Mouse (Mus musculus) testis, adult 2 months (tissue): ENCODE data around the gene Mavs.

ENCODE experiments used
- CTCF ChIP-seq: fragments of 200-500 bp; IDR thresholded peaks from 2 replicates; pipeline ENCODE4 v1.5.1; 2012; ENCODE audit warnings: low read depth, mild to moderate bottlenecking, inconsistent platforms, low read length, moderate library complexity; ENCODE audit not compliant: control insufficient read depth, insufficient read depth, insufficient replicate concordance
- POLR2A ChIP-seq: fragments of 200-500 bp; IDR thresholded peaks from 2 replicates; pipeline ENCODE4 v1.6.1; 2012; ENCODE audit warnings: low read depth, mild to moderate bottlenecking, inconsistent platforms, low read length, moderate library complexity; ENCODE audit not compliant: control insufficient read depth

DNA sequence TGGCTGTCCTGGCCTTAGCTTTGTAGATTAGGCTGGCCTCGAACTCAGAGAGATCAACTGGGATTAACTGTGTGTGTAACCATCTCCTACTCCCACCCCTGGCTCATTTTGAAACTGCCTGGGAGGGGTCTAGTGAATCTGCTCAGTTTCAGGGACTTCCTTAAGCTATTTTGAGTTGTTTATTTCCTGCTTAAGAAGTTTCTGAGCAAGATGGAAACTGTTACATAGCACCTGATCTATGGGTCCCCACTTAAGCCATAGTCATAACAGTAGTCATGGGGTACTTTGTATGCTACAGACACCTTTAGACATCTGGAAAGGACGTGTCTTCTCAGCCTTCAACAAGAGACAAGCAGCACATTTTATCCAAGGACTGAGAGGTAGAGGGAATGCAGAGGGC, 33.2 kb upstream of the Mavs start:
- no peak for TF ChIP-seq CTCF
- TF ChIP-seq POLR2A = no peak
